Mouse (Mus musculus): Measurements from ENCODE around the gene Hectd4.

Hectd4 gene

DNA sequence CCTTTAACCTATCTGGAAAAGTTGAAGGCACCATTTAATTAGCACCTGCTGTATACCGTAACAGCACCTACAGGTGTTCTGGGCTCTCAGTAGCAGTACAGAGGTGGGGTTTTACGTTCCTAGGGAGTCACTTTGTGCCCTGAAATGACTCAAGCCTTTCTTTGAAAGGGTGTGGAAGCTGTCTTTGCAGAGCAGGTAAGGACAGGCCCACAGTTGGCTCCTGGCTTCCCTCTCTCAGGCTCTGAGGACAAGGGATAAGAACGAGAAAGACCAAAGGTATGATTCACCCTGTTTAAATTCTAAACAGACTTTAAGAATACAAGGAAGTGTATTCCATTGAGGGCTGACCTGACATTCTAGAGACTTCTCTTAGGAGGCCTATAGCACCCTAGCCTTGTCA, 173.4 kb downstream of the Hectd4 start:
- no peak for DNase-seq (ENCODE audit: low spot score in 2 of 2)

DNA sequence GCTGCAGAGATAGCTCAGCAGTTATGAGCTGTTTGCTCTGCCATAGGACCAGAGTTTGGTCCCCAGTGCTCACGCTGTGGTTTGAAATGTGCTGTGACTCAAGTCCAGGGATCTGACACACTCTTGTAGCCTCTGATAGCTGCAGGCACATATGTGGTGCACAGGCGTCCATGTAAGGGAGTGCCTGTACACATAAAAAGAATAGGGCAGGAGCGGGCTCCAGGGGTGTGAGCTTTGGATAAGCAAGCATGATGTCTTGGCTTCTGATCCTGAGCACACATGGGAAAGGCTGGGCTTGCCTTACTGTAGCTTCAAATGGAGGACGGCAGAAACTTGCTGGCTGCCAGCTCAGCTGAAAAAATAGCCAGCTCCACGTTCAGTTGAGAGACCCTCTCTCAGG, 175.6 kb downstream of the Hectd4 start:
- no peak for DNase-seq (ENCODE audit: low spot score in 2 of 2)

DNA sequence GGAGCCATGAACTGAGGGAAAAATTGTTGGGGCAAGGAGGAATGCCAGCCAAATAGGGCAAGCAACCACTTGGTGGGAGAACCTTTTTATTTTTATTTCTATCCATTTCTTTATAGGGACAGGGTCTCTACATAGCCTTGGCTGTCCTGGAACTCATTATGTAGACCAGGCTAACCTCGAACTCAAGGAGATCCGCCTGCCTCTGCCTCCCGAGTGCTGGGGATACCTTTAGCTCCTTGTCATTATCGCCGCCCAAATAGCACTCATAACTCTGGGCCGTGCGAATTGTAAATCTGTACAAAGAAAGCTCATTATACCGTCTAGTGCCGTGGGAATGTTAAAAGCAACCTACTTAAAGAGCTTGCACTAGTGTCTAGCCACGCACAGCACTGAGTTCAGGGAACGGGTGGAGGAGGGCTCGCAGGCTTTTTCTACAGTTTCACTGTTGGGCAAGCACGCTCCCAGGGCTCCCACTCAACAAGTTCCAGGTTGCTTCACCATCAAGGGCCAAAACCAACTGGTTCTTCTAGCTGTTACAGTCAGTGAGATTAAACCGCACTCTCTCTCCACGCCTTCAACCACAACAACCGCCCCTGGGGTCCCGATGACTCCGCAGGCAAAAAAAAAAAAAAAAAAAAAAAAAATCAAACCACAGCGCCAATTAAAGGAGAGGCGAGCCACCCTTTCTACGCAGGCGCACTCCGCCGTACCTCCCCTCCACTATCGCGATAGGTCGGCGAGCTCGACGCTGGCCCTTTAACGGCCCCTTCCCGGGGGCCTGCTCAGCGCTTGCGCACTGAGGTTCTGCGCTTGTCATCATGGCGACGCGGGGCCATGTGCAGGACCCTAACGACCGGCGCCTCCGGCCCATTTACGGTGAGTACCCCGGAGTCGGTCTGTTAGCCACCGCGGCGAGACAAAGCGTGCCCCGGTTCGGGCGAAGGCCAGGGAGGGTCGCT, 177.4 kb downstream of the Hectd4 start, which contains the start of gene Naa25:
TSS of gene Naa25 (plus strand) at position 750 of the 959 bp plus-strand sequence.
- peak; percentile 94 to 97 for DNase-seq (ENCODE audit: low spot score in 2 of 2)

DNA sequence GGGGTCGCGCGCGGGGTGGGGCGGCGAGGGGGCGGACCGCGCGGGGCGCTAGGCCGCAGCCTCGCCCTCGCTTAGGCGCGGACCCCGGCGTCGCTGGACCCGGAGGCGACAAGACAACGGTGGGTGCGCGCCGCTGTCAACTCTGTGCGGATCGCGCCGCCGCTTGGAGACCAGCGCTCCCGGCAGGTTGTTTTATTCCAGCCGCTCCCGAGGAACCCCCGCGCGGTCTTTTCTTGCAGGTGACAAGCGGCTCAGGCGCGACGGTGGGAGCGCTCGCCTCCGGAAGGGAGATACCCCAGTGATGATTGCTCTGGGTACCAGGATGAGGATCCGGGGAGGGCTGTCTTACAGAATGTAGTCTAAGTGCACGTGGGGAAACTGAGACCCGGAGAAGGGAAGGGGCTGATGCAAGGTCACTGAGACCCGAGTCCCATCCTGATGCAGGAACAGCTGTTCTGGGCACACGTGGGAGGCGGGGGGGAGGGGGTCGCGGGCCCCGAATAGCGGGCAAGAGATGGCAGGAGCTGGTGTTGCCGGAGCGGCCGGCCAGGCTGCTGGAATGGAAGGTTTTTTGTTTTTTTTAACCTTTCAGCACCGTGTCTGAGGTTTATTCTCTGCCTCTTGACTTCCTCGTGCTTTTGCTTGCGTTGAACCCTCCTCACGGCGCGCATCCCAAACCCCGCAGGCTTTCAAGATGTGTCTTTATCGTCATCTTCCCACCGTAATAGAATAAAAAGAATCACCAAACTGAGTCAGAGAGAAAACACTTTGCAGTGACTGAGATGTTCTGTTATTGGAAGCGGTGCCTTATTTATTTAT, 178.3 kb downstream of the Hectd4 start:
- peak in 1 of 2 experiments; percentile 63 for DNase-seq (ENCODE audit: low spot score in 2 of 2)

DNA sequence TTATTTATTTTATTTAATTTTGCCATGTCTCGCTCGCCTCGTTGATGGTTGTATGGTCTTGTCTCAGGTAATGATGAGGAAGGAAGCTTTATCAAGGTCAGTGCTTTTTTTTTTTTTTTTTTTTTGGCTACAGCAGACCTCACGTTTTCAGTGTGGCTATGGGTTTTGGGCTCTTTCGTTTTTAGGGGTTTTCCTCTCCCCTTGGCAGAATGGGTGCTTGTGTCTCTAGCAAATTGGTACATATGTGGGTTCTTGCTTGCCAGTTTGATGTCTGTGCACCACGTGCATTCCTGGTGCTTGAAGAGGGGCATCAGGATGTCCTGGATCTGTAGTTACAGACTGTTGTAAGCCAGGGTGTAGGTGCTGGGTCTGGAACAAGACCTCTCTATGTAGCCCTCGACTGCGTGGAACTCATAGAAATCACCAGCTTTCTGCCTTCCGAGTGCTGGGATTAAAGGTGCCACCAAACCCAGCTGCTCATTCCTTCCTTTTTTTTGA, 179.0 kb downstream of the Hectd4 start:
- DNase-seq (ENCODE audit: low spot score in 2 of 2) = no peak

DNA sequence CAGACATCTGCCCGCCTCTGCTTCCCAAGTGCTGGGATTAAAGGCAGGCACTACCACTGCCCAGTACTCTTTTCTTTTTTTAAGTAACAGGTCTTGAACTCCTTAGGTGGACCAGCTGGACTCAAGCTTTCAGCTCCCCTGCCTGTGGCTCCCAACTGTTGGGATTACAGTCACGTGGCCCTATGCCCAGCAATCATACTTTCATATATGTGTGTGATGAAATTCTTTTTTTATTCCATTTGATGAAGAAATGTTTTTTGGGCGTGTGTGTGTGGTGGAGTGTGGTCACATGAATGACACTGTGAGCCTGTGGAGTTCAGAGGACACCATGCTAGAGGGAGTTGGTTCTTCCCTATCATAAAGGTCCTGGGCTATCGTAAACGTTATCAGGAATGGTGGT, 179.5 kb downstream of the Hectd4 start:
- no peak for DNase-seq (ENCODE audit: low spot score in 2 of 2)

DNA sequence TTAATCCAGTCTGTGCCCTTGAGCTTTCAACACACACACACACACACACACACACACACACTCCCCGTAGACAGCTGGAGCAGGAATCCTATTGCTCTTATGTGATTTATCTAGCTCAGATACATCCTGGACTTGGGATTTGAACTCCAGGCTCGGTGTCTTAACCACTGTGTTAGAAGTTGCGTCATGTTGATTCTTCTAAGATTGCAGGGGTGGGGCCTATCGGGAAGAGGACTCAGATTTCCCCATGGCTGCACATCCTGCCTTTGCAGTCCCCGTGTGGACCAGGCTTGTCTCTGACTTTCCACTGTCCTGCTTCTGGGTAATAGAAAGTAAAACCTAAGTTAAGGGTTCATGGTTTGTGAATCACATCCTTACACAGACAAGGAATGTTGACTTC, 180.0 kb downstream of the Hectd4 start:
- no peak for DNase-seq (ENCODE audit: low spot score in 2 of 2)

DNA sequence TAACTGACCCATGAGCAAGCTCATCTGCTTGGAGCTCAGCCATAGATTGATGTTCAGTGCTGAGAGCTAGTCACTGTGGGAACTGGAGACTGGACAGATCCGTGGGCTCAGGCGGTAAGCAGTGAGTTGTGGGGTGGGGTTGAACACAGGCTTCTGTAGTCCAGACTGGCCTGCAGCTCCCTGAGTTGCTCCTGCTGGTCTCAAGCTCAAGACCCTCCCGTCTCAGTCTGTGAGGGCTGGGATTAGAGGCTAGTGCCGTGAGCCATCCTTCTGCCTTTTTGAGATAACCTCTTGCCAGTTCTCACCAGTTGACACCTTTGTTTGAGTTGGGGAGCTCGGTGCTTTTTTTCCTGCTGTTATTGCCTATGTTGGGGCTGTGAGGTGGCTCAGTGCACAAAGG, 180.8 kb downstream of the Hectd4 start:
- DNase-seq (ENCODE audit: low spot score in 2 of 2) = no peak

DNA sequence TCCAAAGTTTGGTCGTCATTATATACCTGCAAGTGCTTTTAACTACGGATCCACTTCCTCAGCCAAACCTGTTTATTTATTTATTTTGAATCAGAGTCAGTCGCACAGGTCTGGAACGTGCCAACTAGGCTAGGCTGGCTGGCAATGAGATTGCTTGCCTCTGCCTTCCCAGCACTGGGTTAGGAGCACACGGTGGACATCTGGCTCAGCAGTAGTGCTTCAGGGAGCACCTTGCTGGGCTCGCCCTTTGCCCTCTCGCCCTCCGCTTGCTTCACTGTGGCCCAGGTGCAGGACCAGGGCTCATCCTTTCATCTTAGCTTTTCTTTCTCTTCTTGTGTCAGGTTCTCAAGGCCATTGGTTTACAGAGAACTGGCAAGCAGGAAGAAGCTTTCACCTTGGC, 187.8 kb downstream of the Hectd4 start:
- DNase-seq (ENCODE audit: low spot score in 2 of 2) = no peak

DNA sequence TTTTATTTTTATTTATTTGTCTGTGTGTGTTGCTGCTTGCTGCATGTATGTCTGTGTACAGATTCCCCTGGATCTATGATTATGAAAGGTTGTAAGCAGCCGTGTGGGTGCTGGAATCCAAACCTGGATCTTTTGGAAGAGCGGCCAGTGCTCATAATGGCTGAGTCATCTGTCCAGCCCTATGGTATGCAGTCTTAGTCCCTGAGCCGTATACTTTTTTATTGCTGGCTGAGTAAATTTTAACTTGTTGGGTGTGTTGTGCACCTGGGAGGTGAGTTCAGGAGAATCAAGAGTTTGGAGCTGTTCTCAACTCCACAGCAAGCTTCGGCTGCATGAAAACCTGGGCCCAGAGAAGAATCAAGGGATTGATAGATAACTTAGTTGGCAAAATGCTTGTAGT, 191.0 kb downstream of the Hectd4 start:
- DNase-seq (ENCODE audit: low spot score in 2 of 2) = no peak

Measured in urinary bladder, postnatal 4 days (tissue).